Mouse (Mus musculus) limb, embryonic 13.5 days (tissue): ENCODE results near the gene Spata16. TPM values are rescaled to one million over a fixed set of nuclear protein-coding genes. Genes with fewer than 3 reads are reported as not detected.
A peak's percentile ranks its signal among the peaks of the same experiment; 100 is the strongest.

Source experiments
- ATAC-seq: fragments of 200-750 bp; cut with Nextera tagmentation; 2 replicates; pipeline ENCODE4 v1.8.0; 2017; ENCODE audit warnings: low read depth, moderate number of reproducible peaks, moderate TSS enrichment; ENCODE audit not compliant: low FRiP score
- H3K27ac ChIP-seq: fragments of 300-500 bp; sonication (generic); 2 replicates; pipeline ENCODE4 v1.5.1; 2015; ENCODE audit warnings: inconsistent platforms, mild to moderate bottlenecking, moderate library complexity
- H3K27me3 ChIP-seq: fragments of 300-500 bp; sonication (generic); 2 replicates; pipeline ENCODE4 v1.6.1; 2015; ENCODE audit warnings: mild to moderate bottlenecking, inconsistent platforms
- H3K36me3 ChIP-seq: fragments of 300-500 bp; sonication (generic); 2 replicates; pipeline ENCODE4 v1.6.1; 2015; ENCODE audit warnings: inconsistent platforms, mild to moderate bottlenecking, moderate library complexity
- H3K4me1 ChIP-seq: fragments of 300-500 bp; sonication (generic); 2 replicates; pipeline ENCODE4 v1.6.1; 2015; ENCODE audit warnings: inconsistent platforms
- H3K4me2 ChIP-seq: fragments of 300-500 bp; sonication (generic); replicated peaks from 2 replicates; pipeline ENCODE4 v1.6.1; 2015; ENCODE audit warnings: inconsistent platforms, mild to moderate bottlenecking, moderate library complexity
- H3K4me3 ChIP-seq: fragments of 300-500 bp; sonication (generic); 2 replicates; pipeline ENCODE4 v1.5.1; 2015; ENCODE audit warnings: moderate library complexity, mild to moderate bottlenecking, inconsistent platforms
- H3K9ac ChIP-seq: fragments of 300-500 bp; sonication (generic); 2 replicates; pipeline ENCODE4 v1.6.1; 2015; ENCODE audit warnings: mild to moderate bottlenecking, inconsistent platforms
- H3K9me3 ChIP-seq: fragments of 300-500 bp; sonication (generic); 2 replicates; pipeline ENCODE4 v1.6.1; 2016; ENCODE audit warnings: inconsistent platforms
- WGBS: fragments of 180-500 bp; shearing (Covaris S2); methylation state at CpG from one replicate; pipeline ENCODE4 v1.1.7; 2015; 5-methylcytosine and 5-hydroxymethylcytosine counted together
- polyA plus RNA-seq: library from polyadenylated mRNA; unstranded; fragments of >200 nt; fragmentation: Nextera tagmentation; extraction: Ambion mirVana; gene quantifications from 2 replicates; pipeline ENCODE4 v1.2.1, GENCODE M21; 2015

Spata16 gene
- polyA plus RNA-seq, 1 experiment from 2014 or later, result not detected

DNA sequence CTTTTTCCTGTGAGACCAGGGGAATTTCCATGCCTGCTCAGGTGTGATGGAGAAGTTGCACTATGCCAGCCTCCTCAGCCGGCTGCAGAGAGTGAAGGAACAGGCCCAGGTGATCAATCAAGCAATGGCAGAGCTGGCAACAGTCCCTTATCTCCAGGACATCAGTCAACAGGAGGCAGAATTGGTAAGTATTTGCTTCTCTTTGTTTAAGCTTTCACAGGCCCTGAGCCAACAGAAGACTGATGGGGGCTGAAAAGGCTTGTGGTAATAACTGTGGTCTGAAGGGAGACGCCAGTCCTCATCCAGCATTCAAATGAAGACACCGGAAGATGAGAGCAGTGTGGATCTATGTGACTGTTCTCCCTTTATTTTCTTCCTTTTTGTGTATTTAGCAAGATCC, 286.8 kb downstream of the Spata16 start:
- Histone ChIP-seq H3K4me1 (no peaks in the 10 kb centered on the region), H3K36me3 (no peaks in the 10 kb centered on the region), H3K27ac (no peak overlapping the region), H3K4me2 (no peak overlapping the region), H3K9me3 (no peaks in the 10 kb centered on the region), H3K27me3 (no peaks in the 10 kb centered on the region), H3K4me3 (no peak overlapping the region), H3K9ac (no peak overlapping the region)
- ATAC-seq, result no peak
- WGBS, result 49% methylated on average over 3 of the region's 3 CpGs

DNA sequence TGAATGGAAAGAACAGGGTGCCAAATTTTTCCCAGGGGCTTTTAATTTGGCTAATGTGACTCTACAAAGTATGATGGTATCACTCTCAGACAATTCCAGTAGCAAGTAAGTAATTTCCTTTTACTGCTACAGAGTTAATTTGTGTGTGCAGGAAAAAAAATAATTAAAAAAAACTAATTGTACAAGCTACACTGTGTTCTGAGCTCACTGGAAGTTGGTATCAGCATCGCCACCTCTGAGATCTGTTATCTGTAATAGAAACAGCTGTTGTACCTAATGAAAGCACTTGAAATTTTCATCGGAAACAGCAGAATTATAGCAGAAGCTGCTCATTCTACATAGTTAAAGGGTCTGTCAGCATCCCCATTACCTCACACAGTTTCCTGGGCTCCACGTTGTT, 295.7 kb downstream of the Spata16 start:
- Histone ChIP-seq H3K9me3 (no peaks in the 10 kb centered on the region), H3K27ac (no peak overlapping the region), H3K9ac (no peak overlapping the region), H3K27me3 (no peaks in the 10 kb centered on the region), H3K36me3 (no peaks in the 10 kb centered on the region), H3K4me1 (no peaks in the 10 kb centered on the region), H3K4me2 (no peak overlapping the region), H3K4me3 (no peak overlapping the region)
- WGBS, result 65% methylated on average over 3 of the region's 3 CpGs
- no peak for ATAC-seq

DNA sequence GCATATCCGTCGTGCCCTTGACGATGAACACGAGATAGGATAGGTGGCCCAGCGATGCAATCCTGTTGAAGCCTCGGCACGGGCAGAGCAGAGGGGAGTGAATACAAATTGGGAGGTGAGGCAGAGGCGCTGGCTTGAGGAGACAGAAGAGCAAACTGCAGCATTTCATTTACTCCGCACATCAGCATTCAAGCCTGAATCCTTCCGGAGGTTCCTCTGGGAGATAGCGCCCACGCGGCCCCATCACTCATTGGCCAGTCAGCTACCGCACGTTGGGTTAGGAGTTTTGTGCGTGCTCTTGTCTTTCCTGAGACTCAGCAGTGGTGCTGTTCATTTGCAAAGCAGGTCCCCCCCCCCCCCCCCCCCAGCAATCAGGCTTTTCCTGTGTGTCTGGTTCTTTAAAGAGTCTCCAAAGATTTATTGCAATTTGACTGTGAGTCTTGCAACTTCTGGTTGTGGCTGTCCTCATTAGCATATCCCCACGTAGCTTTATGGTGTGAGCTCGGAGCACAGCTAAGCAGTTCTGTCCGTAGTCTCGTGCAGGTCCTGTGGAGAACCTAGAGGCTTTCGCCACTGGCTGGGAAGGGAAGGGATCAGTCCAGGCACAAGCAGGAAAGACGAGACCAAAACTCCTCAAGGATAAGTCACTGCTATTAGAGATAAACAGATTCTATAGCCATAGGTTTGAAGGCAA, 299.6 kb downstream of the Spata16 start:
- H3K4me1 ChIP-seq, result no peaks in the 10 kb centered on the region
- H3K36me3 ChIP-seq, result no peaks in the 10 kb centered on the region
- H3K4me2 ChIP-seq, result peak overlapping the region; percentile 17; the same call in 1 of the 2 replicates
- H3K4me3 ChIP-seq, result no peak overlapping the region
- H3K9ac ChIP-seq, result no peak overlapping the region
- H3K9me3 ChIP-seq, result no peaks in the 10 kb centered on the region
- WGBS, result 60% methylated on average over 22 of the region's 22 CpGs
- no peak for ATAC-seq
- H3K27me3 ChIP-seq, result no peaks in the 10 kb centered on the region; the same call in 1 of the 2 replicates
- H3K27ac ChIP-seq, result no peak overlapping the region

DNA sequence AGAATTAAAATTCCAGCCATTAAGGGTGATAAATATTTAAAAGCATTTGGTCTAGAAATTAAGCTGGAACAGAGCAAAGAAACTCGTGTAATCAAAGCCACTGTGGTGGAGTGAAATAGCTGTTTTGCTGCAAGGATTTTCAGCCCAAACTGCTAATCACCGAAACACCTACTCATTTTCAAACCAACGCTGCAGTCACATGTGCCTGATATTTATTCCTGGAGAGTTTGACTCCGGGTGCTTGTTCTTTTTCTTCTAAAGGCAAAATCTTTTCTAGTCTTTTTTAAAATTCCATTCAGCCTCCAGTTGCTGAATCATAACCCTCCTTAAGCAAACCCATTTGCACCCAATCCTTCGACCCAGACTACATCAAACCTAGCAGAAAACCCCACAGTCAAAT, 329.4 kb downstream of the Spata16 start:
- H3K27ac ChIP-seq, result no peak overlapping the region
- H3K27me3 ChIP-seq, result no peaks in the 10 kb centered on the region
- no peak overlapping the region for H3K4me2 ChIP-seq
- H3K36me3 ChIP-seq, result no peaks in the 10 kb centered on the region
- ATAC-seq, result no peak
- no peaks in the 10 kb centered on the region for H3K9me3 ChIP-seq
- H3K4me3 ChIP-seq, result no peak overlapping the region
- WGBS, result 70% methylated on average over 5 of the region's 5 CpGs
- no peaks in the 10 kb centered on the region for H3K4me1 ChIP-seq
- H3K9ac ChIP-seq, result no peak overlapping the region

DNA sequence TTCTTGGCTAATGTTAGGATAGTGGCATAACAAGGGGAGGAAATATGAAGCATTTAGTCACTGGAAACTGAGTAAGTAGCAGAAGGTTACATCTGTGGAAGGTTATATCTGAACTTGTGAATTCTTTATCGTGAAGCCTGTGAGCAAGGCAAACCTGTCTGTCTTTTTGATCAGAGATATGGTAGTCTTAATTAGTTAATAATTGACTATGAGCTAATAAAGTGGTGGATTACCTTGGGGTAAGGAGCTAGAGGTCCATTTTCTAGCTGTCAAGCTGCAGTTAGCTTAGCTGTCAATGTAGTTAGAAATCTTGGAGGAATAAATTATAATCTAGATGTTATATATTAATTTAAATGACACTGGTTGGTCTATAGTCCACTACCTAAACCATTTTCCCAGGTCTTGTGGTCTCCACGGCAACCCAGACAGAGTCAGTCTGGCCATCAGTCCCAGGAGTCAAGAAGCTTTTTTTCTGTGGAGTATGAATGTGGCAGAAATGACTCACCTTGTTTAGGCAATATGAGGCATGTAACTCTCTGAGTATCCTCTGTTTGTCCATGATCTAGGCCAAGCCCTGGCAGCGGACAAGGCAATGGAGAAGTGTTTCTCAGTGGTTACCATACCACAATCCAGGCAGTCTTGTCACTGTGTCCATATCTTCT, 331.6 kb downstream of the Spata16 start:
- no peaks in the 10 kb centered on the region for H3K9me3 ChIP-seq
- H3K4me2 ChIP-seq, result no peak overlapping the region
- H3K36me3 ChIP-seq, result no peaks in the 10 kb centered on the region
- H3K27me3 ChIP-seq, result no peaks in the 10 kb centered on the region
- 86% methylated on average over 3 of the region's 3 CpGs for WGBS
- no peak overlapping the region for H3K27ac ChIP-seq
- no peak overlapping the region for H3K9ac ChIP-seq
- H3K4me1 ChIP-seq, result no peaks in the 10 kb centered on the region
- no peak for ATAC-seq
- H3K4me3 ChIP-seq, result no peak overlapping the region

DNA sequence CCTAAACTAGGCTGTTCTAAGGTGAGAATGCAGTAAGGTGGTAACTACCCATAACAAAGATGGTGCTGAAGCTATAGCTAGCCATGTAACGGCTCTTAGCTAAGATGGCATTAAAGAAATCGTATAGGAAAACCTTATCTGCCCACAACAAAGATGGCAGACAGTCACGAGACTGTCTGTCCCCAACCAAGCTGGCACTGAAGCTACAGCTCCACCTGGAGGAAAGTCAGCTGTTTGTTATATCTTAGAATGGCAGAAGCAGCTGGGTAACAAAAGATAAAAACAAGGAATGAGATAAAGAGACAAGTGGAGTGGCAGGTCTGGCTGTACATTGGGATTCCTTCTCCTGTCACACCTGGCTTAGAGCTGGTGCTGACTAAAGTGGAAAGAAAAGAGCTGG, 333.1 kb downstream of the Spata16 start:
- H3K27ac ChIP-seq, result no peak overlapping the region
- no peak for ATAC-seq
- WGBS, result 83% methylated on average over 3 of the region's 3 CpGs

DNA sequence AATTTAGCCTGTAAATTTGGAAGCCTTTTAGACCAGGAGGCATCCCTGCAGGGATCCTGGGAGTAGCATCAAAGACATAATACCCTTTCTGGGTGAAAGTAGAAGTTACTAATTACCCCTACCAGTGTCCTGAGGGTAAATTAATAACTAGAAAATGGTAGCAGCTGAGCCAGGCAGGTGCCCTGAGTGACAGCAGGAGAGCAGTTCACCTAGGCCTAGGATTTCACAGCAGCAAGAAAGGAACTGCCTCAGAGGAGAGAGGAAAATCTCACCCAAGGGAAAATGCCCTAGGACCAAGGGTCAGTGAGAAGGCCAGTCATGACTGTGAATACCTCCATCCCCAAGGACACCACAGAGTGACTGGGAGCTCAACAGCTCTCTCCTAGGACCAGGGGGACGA, 333.9 kb downstream of the Spata16 start:
- ATAC-seq, result no peak
- H3K27ac ChIP-seq, result no peak overlapping the region
- WGBS, result 21% methylated on average over 1 of the region's 1 CpGs

More for the DNA sequence above, 333.1 kb downstream of the Spata16 start:
- no peaks in the 10 kb centered on the region for H3K36me3 ChIP-seq
- no peaks in the 10 kb centered on the region for H3K9me3 ChIP-seq
- no peaks in the 10 kb centered on the region for H3K27me3 ChIP-seq
- no peak overlapping the region for H3K4me2 ChIP-seq
- no peaks in the 10 kb centered on the region for H3K4me1 ChIP-seq
- H3K4me3 ChIP-seq, result no peak overlapping the region
- no peak overlapping the region for H3K9ac ChIP-seq

DNA sequence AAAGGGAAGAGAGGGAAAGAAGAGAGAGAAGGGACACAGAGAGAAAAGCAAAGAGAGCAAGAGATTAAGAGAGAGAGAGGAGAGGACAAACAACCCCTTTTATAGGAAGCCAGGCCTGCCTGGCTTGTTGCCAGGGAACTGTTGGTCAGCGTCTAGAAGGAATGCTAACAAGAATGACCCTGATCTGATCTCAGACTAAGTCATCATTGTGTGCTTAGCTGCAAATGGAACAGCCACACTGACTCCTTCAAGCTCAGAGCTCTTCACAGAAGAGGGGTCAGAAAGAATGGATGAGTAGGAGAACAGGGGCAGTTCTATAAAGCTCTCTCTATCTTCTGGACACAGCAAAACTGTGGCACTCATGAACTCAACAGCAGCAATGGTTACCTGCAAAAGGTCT, 334.7 kb downstream of the Spata16 start:
- H3K9ac ChIP-seq, result no peak overlapping the region
- WGBS, result 29% methylated on average over 1 of the region's 1 CpGs
- no peaks in the 10 kb centered on the region for H3K36me3 ChIP-seq
- no peak overlapping the region for H3K27ac ChIP-seq
- H3K4me2 ChIP-seq, result no peak overlapping the region
- no peaks in the 10 kb centered on the region for H3K27me3 ChIP-seq
- no peaks in the 10 kb centered on the region for H3K9me3 ChIP-seq
- no peak for ATAC-seq
- H3K4me1 ChIP-seq, result no peaks in the 10 kb centered on the region
- no peak overlapping the region for H3K4me3 ChIP-seq

More for the DNA sequence above, 333.9 kb downstream of the Spata16 start:
- H3K27me3 ChIP-seq, result no peaks in the 10 kb centered on the region
- H3K9me3 ChIP-seq, result no peaks in the 10 kb centered on the region
- H3K4me2 ChIP-seq, result no peak overlapping the region
- H3K4me3 ChIP-seq, result no peak overlapping the region
- H3K9ac ChIP-seq, result no peak overlapping the region
- no peaks in the 10 kb centered on the region for H3K36me3 ChIP-seq
- no peaks in the 10 kb centered on the region for H3K4me1 ChIP-seq

DNA sequence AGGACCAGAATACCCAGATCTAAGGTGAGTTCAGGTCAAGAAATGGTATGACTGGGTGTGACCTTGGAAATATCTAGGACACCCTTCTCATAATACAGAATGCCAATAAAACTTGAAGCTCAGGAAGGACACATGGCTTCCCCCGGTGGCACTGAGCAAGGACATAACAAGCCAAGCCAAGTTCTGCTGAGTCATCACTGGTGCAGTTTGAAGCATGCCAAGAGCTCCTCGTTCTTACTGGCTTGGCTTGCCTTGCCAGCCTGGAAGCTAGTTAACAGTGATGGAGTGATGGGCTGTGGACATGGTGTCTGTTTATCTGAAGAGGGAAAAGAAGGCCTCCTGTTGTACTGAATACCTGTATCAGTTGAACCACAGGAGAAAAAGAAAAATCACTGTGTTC, 342.2 kb downstream of the Spata16 start:
- no peak for ATAC-seq
- no peak overlapping the region for H3K4me2 ChIP-seq
- H3K4me3 ChIP-seq, result no peak overlapping the region
- no peaks in the 10 kb centered on the region for H3K27me3 ChIP-seq
- no peak overlapping the region for H3K9ac ChIP-seq
- H3K4me1 ChIP-seq, result peaks cover 6% of the 10 kb centered on the region; the same call in 1 of the 2 replicates
- no peaks in the 10 kb centered on the region for H3K9me3 ChIP-seq
- no peaks in the 10 kb centered on the region for H3K36me3 ChIP-seq
- no peak overlapping the region for H3K27ac ChIP-seq
- 72% methylated on average over 2 of the region's 2 CpGs for WGBS

DNA sequence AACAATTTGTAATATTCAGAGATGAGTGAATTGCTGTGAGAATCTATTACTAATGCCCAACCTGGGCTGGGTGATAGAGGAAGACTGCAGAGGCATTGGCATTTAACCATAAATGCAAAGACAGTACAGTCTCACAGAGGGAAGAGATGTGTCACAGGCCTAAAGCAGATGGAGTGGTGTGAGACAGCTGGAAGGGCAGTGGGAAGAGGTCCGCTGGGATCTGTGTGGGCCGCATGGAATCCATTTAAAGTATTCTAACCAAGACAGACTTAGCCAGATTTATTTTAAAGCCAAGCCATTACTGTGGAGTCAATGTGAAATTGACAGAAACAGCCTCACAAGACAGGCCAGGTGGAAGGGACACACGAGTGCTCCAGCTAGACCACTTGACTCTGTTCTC, 343.0 kb downstream of the Spata16 start:
- no peak overlapping the region for H3K27ac ChIP-seq
- H3K9me3 ChIP-seq, result no peaks in the 10 kb centered on the region
- no peak overlapping the region for H3K4me2 ChIP-seq
- WGBS, result 78% methylated on average over 3 of the region's 3 CpGs
- no peak overlapping the region for H3K4me3 ChIP-seq
- H3K4me1 ChIP-seq, result peaks cover 6% of the 10 kb centered on the region; the same call in 1 of the 2 replicates
- H3K36me3 ChIP-seq, result no peaks in the 10 kb centered on the region
- no peak overlapping the region for H3K9ac ChIP-seq
- no peaks in the 10 kb centered on the region for H3K27me3 ChIP-seq
- ATAC-seq, result no peak

DNA sequence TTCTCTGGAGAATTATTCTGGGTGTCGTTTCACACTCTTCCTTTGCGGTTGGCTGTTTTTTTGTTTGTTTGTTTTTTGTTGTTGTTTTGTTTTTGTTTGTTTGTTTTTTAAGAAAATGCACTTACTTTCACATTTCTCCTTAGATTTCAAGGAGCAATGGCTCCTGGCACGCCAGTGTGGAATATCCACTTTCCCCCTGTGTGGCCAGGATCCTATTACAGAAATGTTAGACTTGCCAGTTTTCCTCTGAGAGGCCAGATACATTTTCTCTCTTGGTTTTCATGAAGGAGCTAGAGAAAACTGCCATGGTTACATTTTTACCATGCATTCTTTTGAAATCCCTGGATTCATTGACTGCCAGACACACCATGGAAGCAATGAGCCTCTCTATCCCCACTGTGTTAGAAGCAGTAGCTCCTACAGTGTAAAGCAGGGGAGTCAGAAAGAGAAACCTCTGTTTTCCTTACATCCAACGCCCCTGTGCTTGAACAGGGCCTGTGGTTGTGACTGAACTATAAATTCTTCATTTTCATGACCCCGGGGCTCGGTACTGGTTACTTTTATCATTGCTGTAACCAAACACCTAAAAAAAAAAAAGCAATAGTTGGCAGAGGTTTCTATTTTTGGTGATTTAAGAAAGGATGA, 344.7 kb downstream of the Spata16 start:
- peak; percentile 67; the same call in 1 of the 2 replicates for ATAC-seq
- no peaks in the 10 kb centered on the region for H3K36me3 ChIP-seq
- H3K4me2 ChIP-seq, result no peak overlapping the region
- H3K27ac ChIP-seq, result 0 out of 2 replicates have a peak overlapping the region, but pooled peaks have one; percentile 22
- H3K4me1 ChIP-seq, result peaks cover 6% of the 10 kb centered on the region; the same call in 1 of the 2 replicates
- H3K27me3 ChIP-seq, result no peaks in the 10 kb centered on the region
- H3K9ac ChIP-seq, result no peak overlapping the region
- WGBS, result 50% methylated on average over 6 of the region's 6 CpGs
- no peaks in the 10 kb centered on the region for H3K9me3 ChIP-seq
- no peak overlapping the region for H3K4me3 ChIP-seq

DNA sequence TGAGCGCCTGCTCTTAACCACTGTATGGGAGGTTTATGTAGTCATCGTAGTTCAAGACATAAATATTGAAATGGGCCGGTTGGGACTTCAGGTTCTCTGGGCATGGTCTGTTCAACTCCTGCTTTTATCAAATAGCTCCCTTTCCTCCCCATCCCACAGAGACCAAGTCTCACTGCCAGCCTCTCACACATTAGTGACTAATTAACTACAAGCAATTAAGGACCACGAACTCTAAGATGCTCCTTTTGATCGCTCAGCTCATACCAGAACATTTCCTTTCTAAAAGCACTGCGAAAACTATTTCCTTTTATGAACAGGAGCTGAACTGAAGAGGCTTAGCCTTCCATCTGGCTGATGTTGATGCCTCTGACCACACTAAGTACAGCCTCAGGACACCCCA, 346.3 kb downstream of the Spata16 start:
- no peak overlapping the region for H3K4me2 ChIP-seq
- H3K9ac ChIP-seq, result no peak overlapping the region
- no peaks in the 10 kb centered on the region for H3K27me3 ChIP-seq
- H3K9me3 ChIP-seq, result no peaks in the 10 kb centered on the region
- no peak overlapping the region for H3K27ac ChIP-seq
- no peak for ATAC-seq
- WGBS, result 82% methylated on average over 6 of the region's 6 CpGs
- no peak overlapping the region for H3K4me3 ChIP-seq
- H3K36me3 ChIP-seq, result no peaks in the 10 kb centered on the region
- peaks cover 6% of the 10 kb centered on the region; the same call in 1 of the 2 replicates for H3K4me1 ChIP-seq
